Mouse (Mus musculus) heart, embryonic 14.5 days (tissue): ENCODE results near the gene Unkl. TPM values are rescaled to one million over a fixed set of nuclear protein-coding genes. Genes with fewer than 3 reads are reported as not detected.

Experiments
- ATAC-seq: fragments of 200-750 bp; cut with Nextera tagmentation; 2 replicates; pipeline ENCODE4 v1.8.0; 2017; ENCODE audit warnings: low read depth, moderate TSS enrichment; ENCODE audit not compliant: insufficient number of reproducible peaks, insufficient read depth, low FRiP score
- H3K27ac ChIP-seq, 2 experiments: fragments of 200-500 bp in 1 of 2; fragments of 300-500 bp in 1 of 2; sonication (generic) in 1 of 2; replicated peaks in 1 of 2; 2 replicates each; pipeline ENCODE4 v1.5.1; 2012 to 2014; ENCODE audit warnings: low read depth in 2 of 2, low read length in 2 of 2, control low read depth in 1 of 2, mild to moderate bottlenecking in 1 of 2, mixed read lengths in 1 of 2; ENCODE audit not compliant: control insufficient read depth in 1 of 2, insufficient read depth in 1 of 2
- H3K27me3 ChIP-seq: fragments of 300-500 bp; sonication (generic); 2 replicates; pipeline ENCODE4 v1.6.1; 2014; ENCODE audit warnings: mild to moderate bottlenecking, low read length, control low read depth; ENCODE audit not compliant: control insufficient read depth, insufficient read depth
- H3K36me3 ChIP-seq: fragments of 300-500 bp; sonication (generic); 2 replicates; pipeline ENCODE4 v1.6.1; 2014; ENCODE audit warnings: mild to moderate bottlenecking, control low read depth, low read length, mixed read lengths; ENCODE audit not compliant: control insufficient read depth, insufficient read depth
- H3K4me1 ChIP-seq, 2 experiments: fragments of 200-500 bp in 1 of 2; fragments of 300-500 bp in 1 of 2; sonication (generic) in 1 of 2; 2 replicates each; pipeline ENCODE4 v1.6.1; 2012 to 2014; ENCODE audit warnings: low read length in 2 of 2, control low read depth in 1 of 2, mixed read lengths in 1 of 2; ENCODE audit not compliant: control insufficient read depth in 2 of 2, insufficient read depth in 2 of 2
- H3K4me2 ChIP-seq: fragments of 300-500 bp; sonication (generic); 2 replicates; pipeline ENCODE4 v1.6.1; 2014; ENCODE audit warnings: mild to moderate bottlenecking, low read length
- H3K4me3 ChIP-seq, 2 experiments: fragments of 200-500 bp in 1 of 2; fragments of 300-500 bp in 1 of 2; sonication (generic) in 1 of 2; 2 replicates each; pipeline ENCODE4 v1.5.1; 2012 to 2014; ENCODE audit warnings: low read length in 2 of 2, mild to moderate bottlenecking in 2 of 2, control low read depth in 1 of 2, low read depth in 1 of 2, moderate library complexity in 1 of 2; ENCODE audit not compliant: control insufficient read depth in 1 of 2, insufficient read depth in 1 of 2
- H3K9ac ChIP-seq: fragments of 300-500 bp; sonication (generic); 2 replicates; pipeline ENCODE4 v1.6.1; 2014; ENCODE audit warnings: mild to moderate bottlenecking, low read length
- H3K9me3 ChIP-seq: fragments of 300-500 bp; sonication (generic); 2 replicates; pipeline ENCODE4 v1.6.1; 2016; ENCODE audit warnings: low read length, control low read depth; ENCODE audit not compliant: control insufficient read depth
- WGBS: fragments of 180-500 bp; shearing (Covaris S2); extraction: QIAGEN DNeasy Blood & Tissue Kit; methylation state at CpG from one replicate; pipeline ENCODE4 v1.1.7; 2014; 5-methylcytosine and 5-hydroxymethylcytosine counted together
- polyA plus RNA-seq: library from polyadenylated mRNA; unstranded; fragments of >200 nt; fragmentation: Nextera tagmentation; extraction: Ambion mirVana; gene quantifications from 2 replicates; pipeline ENCODE4 v1.2.1, GENCODE M21; 2014

Unkl gene
- polyA plus RNA-seq, 1 experiment from 2014 or later = 2.7 TPM

DNA sequence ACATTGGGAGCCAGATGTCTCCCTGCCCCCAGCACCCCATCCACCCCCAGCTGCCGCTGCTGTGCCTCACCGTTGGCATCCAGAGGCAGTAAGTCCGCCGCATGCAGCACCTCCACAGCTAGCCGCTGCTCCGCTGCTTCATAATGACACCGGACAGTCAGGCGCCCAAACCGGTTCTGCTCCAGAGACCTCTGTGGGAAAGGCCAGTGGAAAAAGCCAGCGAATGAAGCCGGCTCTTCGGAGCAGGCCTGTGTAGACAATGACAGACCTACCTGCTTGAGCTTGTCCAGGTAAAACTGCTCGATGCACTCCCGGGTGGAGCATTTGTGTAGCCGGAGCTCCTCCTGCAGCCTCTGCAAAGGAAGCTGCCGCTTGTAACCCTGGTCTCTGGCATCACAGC lies 56.0 kb downstream of the Unkl start:
- no peak overlapping the region for H3K4me3 ChIP-seq
- no peak for ATAC-seq
- H3K4me1 ChIP-seq = peaks cover 6 to 12% of the 10 kb centered on the region in 2 experiments; a peak in 3 of 4 replicates
- WGBS = 88% methylated on average over 16 of the region's 16 CpGs
- H3K27me3 ChIP-seq = no peaks in the 10 kb centered on the region; the same call in 1 of the 2 replicates
- no peak overlapping the region for H3K4me2 ChIP-seq
- H3K36me3 ChIP-seq = peaks cover 32% of the 10 kb centered on the region
- H3K27ac ChIP-seq = no peak overlapping the region
- H3K9ac ChIP-seq = no peak overlapping the region
- H3K9me3 ChIP-seq = no peaks in the 10 kb centered on the region

DNA sequence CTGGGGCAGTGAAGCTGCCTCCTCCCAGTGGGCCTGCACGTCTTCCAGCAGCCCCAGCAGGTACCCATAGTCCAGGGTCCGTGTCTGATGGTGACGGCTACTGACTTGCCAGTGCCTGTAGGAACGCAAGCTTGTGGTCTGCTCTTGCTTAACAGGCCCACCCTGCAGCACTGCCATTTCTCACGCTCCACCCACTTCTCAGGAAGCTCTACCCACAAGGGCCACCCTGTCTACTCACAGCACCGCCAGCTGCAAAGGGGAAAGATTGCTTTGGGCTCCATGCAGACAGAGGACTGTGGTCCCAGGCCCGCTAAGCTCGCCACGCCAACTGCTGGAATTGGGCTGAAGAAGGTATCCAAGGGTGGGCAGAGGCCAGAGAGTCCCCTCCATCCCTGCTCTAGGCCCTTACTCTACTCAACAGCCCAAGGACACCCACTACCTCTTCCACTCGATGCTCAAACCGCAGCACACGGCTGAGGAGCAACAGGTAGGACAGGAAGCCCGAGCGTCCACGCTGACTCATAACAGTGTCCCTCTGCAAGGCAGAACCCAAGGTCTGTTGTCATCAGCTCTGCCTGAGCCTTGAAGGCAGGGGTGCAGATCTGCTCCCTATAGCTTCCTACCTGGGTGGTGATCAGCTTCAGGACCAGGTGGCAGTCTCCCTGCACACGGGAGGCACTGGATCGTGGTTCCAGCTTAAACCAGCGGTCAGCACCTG lies 60.0 kb downstream of the Unkl start:
- Histone ChIP-seq H3K4me1 (no peaks in the 10 kb centered on the region), H3K27me3 (peaks cover 17% of the 10 kb centered on the region), H3K9me3 (no peaks in the 10 kb centered on the region), H3K4me3 (no peak overlapping the region), H3K36me3 (peaks cover 16% of the 10 kb centered on the region), H3K4me2 (no peak overlapping the region), H3K27ac (no peak overlapping the region), H3K9ac (no peak overlapping the region)
- 68% methylated on average over 18 of the region's 18 CpGs for WGBS
- no peak for ATAC-seq

DNA sequence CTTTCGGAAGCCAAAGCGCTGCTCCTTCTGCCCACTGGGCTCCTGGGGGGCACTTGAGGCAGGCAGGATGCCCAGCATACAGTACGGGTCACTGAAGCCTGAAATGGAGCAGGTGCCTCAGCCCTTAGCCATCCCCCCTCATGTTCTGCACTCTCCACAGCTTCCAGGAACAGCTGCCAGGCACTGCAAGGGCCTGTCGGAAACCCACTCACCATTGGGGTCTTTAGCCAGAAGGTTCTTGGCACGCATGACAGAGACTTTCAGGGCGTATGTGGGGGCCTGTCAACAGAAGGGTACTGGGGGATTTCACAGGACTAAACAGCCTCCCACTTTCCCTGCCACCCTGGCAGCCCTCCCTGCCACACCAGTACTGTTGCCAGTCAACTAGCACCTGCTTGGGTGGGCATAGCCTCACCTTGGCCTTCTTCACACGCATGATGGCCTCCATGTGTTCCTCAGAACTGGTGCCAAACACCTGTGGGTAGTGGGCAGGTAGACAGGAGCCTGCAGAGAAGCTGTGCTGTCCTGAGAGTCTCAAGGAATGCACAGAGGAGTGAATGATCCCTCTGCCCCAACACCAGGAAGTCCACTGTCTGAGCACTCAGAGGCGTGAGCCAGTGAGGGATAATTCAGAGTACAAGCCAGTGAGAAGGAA lies 62.1 kb downstream of the Unkl start:
- Histone ChIP-seq H3K4me2 (no peak overlapping the region), H3K9me3 (no peaks in the 10 kb centered on the region), H3K4me1 (no peaks in the 10 kb centered on the region), H3K27me3 (peaks cover 38% of the 10 kb centered on the region), H3K9ac (no peak overlapping the region), H3K4me3 (no peak overlapping the region), H3K36me3 (no peaks in the 10 kb centered on the region), H3K27ac (no peak overlapping the region)
- no peak for ATAC-seq
- 75% methylated on average over 8 of the region's 8 CpGs for WGBS

DNA sequence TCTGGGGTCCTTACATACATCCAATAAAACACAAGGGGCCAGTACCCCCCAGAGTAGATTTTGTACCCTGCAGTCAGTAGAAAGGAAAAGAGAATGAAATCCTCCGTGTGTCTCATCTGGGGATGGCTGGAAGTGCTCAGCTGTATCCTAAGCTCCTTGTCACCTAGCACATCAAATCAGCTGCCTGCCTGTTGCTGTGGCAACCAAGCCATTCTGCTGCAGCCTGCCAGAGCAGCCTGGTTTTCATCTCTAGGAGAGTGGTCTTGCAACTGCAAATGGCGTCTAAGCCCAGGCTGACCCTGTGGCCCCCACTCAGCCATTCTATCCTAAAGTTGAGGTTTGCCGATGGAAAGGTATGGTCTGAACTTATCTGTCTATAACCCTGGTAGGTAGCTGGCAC lies 64.4 kb downstream of the Unkl start:
- no peak for ATAC-seq
- Histone ChIP-seq H3K4me2 (no peak overlapping the region), H3K4me3 (no peak overlapping the region), H3K4me1 (peaks cover 2 to 11% of the 10 kb centered on the region in 2 experiments; a peak in 3 of 4 replicates), H3K36me3 (no peaks in the 10 kb centered on the region), H3K27ac (no peak overlapping the region), H3K9ac (no peak overlapping the region), H3K9me3 (no peaks in the 10 kb centered on the region), H3K27me3 (peaks cover 53% of the 10 kb centered on the region)
- WGBS = 40% methylated on average over 3 of the region's 3 CpGs

DNA sequence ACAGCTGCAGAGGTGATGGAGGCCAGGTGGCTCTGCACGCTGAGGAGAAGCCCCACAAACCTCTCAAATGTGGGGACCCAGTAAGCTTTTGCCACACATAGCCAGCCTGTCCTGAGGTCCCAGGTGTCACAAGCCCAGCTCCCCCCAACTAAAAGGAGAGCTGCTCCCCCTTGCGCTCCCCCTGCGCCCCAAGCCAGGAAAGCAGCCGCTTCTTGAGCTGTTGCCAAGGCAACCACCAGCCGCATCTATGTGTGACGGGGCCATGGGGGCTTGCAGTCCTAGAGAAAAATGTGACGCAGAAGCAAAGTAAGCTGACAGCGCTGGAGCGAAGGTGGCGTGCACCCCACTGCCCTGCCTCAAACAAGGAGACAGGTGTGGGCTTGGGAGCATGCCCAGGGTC lies 65.6 kb downstream of the Unkl start:
- Histone ChIP-seq H3K4me2 (no peak overlapping the region), H3K4me3 (no peak overlapping the region), H3K36me3 (peaks cover 5% of the 10 kb centered on the region; the same call in 1 of the 2 replicates), H3K9me3 (no peaks in the 10 kb centered on the region), H3K27me3 (peaks cover 53% of the 10 kb centered on the region), H3K4me1 (peaks cover 2 to 11% of the 10 kb centered on the region in 2 experiments; a peak in 3 of 4 replicates), H3K27ac (no peak overlapping the region), H3K9ac (no peak overlapping the region)
- no peak for ATAC-seq
- 39% methylated on average over 10 of the region's 10 CpGs for WGBS

DNA sequence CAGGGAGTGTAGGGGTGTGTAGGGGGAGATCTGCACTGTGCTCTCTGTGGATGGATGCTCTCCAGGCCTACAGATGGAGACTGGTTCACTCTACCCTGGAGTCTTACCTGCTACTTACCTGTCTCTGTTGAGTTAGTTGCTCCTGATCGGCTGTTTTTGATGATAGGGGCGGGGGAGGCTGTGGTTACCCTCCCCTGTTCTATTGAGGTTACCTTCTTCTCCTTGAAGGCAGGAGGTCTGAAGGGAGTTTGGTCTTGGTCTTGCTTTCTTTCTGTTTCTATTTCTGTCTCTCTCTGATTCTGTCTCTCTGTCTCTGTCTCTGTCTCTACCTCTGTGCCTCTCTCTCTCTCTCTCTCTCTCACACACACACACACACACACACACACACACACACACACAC lies 66.9 kb downstream of the Unkl start:
- H3K27me3 ChIP-seq = peaks cover 53% of the 10 kb centered on the region
- no peak overlapping the region for H3K27ac ChIP-seq
- no peak overlapping the region for H3K9ac ChIP-seq
- ATAC-seq = no peak
- peaks cover 18% of the 10 kb centered on the region for H3K36me3 ChIP-seq
- WGBS = 51% methylated on average over 2 of the region's 2 CpGs
- H3K9me3 ChIP-seq = no peaks in the 10 kb centered on the region
- H3K4me2 ChIP-seq = no peak overlapping the region
- no peak overlapping the region for H3K4me3 ChIP-seq
- peaks cover 2 to 11% of the 10 kb centered on the region in 2 experiments; a peak in 3 of 4 replicates for H3K4me1 ChIP-seq

DNA sequence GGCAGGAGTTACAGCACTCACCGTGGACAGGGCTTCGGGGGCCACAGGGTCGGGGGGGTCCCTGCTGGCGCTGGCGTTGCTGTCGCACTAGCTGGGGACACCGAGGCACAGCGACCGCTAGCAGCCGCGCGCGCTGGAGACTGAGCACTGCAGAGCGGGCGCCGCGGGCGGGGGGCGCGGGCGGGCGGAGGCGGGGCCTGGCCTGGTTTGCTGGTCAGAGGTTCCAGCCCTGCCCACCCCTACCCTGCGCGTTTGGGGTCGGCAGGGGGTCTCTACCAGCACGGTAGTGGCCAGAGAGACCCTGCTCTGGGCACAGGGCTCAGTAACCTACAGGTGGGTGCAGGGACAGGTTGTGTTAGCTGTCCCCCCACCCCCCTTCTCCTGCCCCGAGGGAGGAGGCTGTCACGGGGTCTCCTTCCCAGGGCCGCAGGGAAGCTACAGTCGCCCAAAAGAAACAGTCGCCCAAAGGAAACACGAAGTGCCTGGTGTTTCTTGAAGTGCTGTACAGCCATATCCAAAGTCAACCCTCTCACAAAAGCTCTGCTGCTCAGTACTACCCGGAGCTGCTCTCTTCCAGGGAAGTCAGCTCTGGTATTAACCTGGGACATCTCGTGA lies 68.0 kb downstream of the Unkl start, which contains the start of gene Baiap3:
TSS of gene Baiap3 (minus strand) at position 225 of the 615 bp plus-strand sequence.
- peaks cover 2 to 11% of the 10 kb centered on the region in 2 experiments; a peak in 3 of 4 replicates for H3K4me1 ChIP-seq
- ATAC-seq = no peak; the same call in 1 of the 2 replicates
- H3K9me3 ChIP-seq = no peaks in the 10 kb centered on the region
- H3K36me3 ChIP-seq = peaks cover 21% of the 10 kb centered on the region
- H3K27ac ChIP-seq = no peak within 1 kb of the TSS
- H3K9ac ChIP-seq = peak within 1 kb of the TSS; percentile 53
- WGBS = 4% methylated on average over 32 of the region's 35 CpGs
- peaks cover 48% of the 10 kb centered on the region for H3K27me3 ChIP-seq
- peak within 1 kb of the TSS; percentile 27 to 39 for H3K4me3 ChIP-seq
- H3K4me2 ChIP-seq = peak within 1 kb of the TSS; percentile 67
